Mouse (Mus musculus): ENCODE results near the gene Pclo. TPM values are rescaled to one million over a fixed set of nuclear protein-coding genes. Genes with fewer than 3 reads are reported as not detected.
"Not testable (repeated sequence)": the region's sequence is repeated elsewhere in the genome, so short reads cannot be mapped to it uniquely, and the experiment has no call there.

The Pclo gene
- polyA plus RNA-seq, 1 experiment from 2014 or later, result 0.23 TPM

DNA sequence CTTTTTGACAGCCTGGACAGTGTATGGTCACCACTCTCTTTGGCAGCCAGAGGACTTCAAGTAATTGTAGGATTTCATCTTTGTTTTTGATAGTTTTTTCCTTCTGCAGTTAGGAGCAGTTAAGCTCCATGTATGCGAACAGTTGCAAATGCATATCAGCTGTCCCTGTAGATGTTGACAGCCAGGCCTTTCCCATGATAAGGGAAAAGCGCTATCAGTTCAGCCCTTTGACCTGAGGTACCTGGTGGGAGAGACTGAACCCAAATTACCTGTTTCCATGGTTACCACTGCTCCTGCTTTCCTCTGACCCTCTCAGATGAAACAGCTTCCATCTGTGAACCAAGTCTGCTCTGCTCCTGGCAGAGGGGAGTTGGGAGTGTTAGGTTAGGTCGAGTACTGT lies 377.5 kb downstream of the Pclo start:
- Histone ChIP-seq H3K4me2 (replicated peaks; ENCODE audit: low read depth) (no peak overlapping the region), H3K9ac (ENCODE audit: low read depth, low read length) (no peak overlapping the region), H3K36me3 (ENCODE audit: control insufficient read depth, insufficient read depth) (no peaks in the 10 kb centered on the region), H3K9me3 (ENCODE audit: control insufficient read depth) (no peaks in the 10 kb centered on the region), H3K27me3 (replicated peaks; ENCODE audit: control insufficient read depth, insufficient read depth, low read length) (no peaks in the 10 kb centered on the region), H3K4me3 (ENCODE audit: low read depth, low read length) (no peak overlapping the region), H3K4me1 (replicated peaks; ENCODE audit: control insufficient read depth, insufficient read depth, low read length) (no peaks in the 10 kb centered on the region), H3K27ac (ENCODE audit: low read depth, low read length) (no peak overlapping the region)
- TF ChIP-seq CTCF (IDR thresholded peaks at IDR 0.05; ENCODE audit: low read depth), result no peak
- ATAC-seq, result no peak
- WGBS, result 31% methylated on average over 3 of the region's 3 CpGs

DNA sequence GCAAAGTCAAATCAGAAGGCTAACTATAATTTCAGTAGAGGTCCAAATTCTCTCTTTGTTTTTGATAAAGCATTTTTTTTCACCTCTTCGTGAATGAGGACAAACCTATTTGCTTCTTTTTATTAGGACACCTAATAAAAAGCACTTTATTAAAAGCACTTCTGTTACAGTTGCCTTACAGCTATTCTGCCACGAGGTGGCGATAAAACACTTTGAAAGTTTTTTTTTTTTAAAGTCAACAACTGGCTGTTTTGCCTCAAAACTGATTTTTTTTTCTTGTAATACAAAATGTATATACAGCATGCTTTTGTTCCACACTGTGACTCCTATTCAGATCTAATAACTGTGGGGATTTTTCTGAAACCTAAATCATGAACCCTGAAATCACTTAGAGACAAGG lies 388.8 kb downstream of the Pclo start:
- H3K27me3 ChIP-seq (replicated peaks; ENCODE audit: control insufficient read depth, insufficient read depth, low read length); H3K4me1 ChIP-seq (replicated peaks; ENCODE audit: control insufficient read depth, insufficient read depth, low read length); H3K4me3 ChIP-seq (ENCODE audit: low read depth, low read length); H3K9ac ChIP-seq (ENCODE audit: low read depth, low read length); H3K36me3 ChIP-seq (ENCODE audit: control insufficient read depth, insufficient read depth); ATAC-seq; H3K27ac ChIP-seq (ENCODE audit: low read depth, low read length); H3K9me3 ChIP-seq (ENCODE audit: control insufficient read depth); H3K4me2 ChIP-seq (replicated peaks; ENCODE audit: low read depth): not testable (repeated sequence)
- WGBS, result 14% methylated on average over 3 of the region's 3 CpGs

All from intestine, postnatal 0 days (tissue).